Mouse (Mus musculus) embryonic fibroblast, embryonic 13.5 days (primary cell): ENCODE results near the gene Elmod1.

Experiments used
- CTCF ChIP-seq: IDR thresholded peaks from 2 replicates; pipeline ENCODE4 v1.5.1; 2011; ENCODE audit warnings: mild to moderate bottlenecking, control low read depth, low read length, moderate library complexity, borderline replicate concordance; ENCODE audit not compliant: insufficient read depth
- POLR2A ChIP-seq: IDR thresholded peaks from 2 replicates; pipeline ENCODE4 v1.6.1; 2011; ENCODE audit warnings: low read depth, mild to moderate bottlenecking, control low read depth, low read length, moderate library complexity

DNA sequence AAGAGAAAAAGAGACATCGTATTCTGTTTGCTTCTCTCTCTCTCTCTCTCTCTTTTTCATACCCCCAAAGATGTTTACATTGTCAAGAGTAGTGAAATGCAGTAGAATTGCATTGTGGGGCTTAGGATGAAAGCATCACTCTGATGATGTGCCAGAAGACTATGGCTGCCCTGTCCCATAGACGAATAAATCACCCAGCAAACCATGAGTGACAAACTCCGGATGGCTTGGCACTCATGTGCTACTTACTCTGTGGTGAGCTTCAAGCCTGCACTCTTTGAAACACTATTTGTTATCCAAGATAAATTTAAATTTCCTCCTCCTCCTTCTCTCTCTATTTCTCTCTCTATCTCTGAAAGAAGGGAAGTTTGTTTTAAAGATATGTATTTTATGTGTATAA lies 36.5 kb downstream of the Elmod1 start:
- TF ChIP-seq CTCF (no peak), POLR2A (no peak)
